In genomic region chr8:93668306-93668705, GRCm38 (mm10) we compare ENCODE assay signal across 14 mouse cellular contexts.
DNase-seq lines count a peak whose midpoint lies in the region; ATAC-seq lines count a peak whose summit lies in the region.
"Had no signal": no experiment of that assay in that cellular context is flagged by ENCODE, and none has a peak within 500 bp of the region (broad histone marks: within the 10 kb centered on the region; RNA-seq: fewer than 3 reads in every experiment).

No protein-coding gene starts in this region.

- no peak overlapping the region for H3K4me2 ChIP-seq in forebrain, embryonic 15.5 days (replicated peaks)
- H3K4me2 ChIP-seq in forebrain, embryonic 12.5 days = no peak overlapping the region
- H3K4me2 ChIP-seq in lung, embryonic 16.5 days (ENCODE audit: low read depth, low read length) = peak overlapping the region; percentile 12; the same call in 1 of the 2 replicates
- H3K4me2 ChIP-seq: liver, embryonic 15.5 days; stomach, embryonic 15.5 days had no signal

- no peak overlapping the region for H3K9ac ChIP-seq in forebrain, embryonic 15.5 days (replicated peaks)
- no peak overlapping the region for H3K9ac ChIP-seq in forebrain, embryonic 12.5 days
- H3K9ac ChIP-seq in lung, embryonic 16.5 days (ENCODE audit: low read length) = no peak overlapping the region
- H3K9ac ChIP-seq: liver, embryonic 15.5 days; stomach, embryonic 15.5 days had no signal

- 37% methylated on average over 7 of the region's 7 CpGs for WGBS in forebrain, embryonic 15.5 days
- 73% methylated on average over 7 of the region's 7 CpGs for WGBS in forebrain, embryonic 12.5 days
- 29% methylated on average over 7 of the region's 7 CpGs for WGBS in lung, embryonic 16.5 days

- no peaks in the 10 kb centered on the region for H3K9me3 ChIP-seq in forebrain, embryonic 15.5 days
- H3K9me3 ChIP-seq in forebrain, embryonic 12.5 days = no peaks in the 10 kb centered on the region
- H3K9me3 ChIP-seq in lung, embryonic 16.5 days (ENCODE audit: control insufficient read depth, low read length) = no peaks in the 10 kb centered on the region
- H3K9me3 ChIP-seq: liver, embryonic 15.5 days; stomach, embryonic 15.5 days had no signal

- no peak overlapping the region for H3K27ac ChIP-seq in forebrain, embryonic 15.5 days (replicated peaks)
- H3K27ac ChIP-seq in forebrain, embryonic 12.5 days = no peak overlapping the region
- peak overlapping the region; percentile 21; the same call in 1 of the 2 replicates for H3K27ac ChIP-seq in lung, embryonic 16.5 days (ENCODE audit: low read length)
- H3K27ac ChIP-seq: liver, embryonic 15.5 days; stomach, embryonic 15.5 days had no signal

- DNase-seq in layer of hippocampus, adult 11-12 months (ENCODE audit: low spot score) = peak; percentile 9
- DNase-seq in layer of hippocampus, adult 9-10 months (ENCODE audit: low spot score) = no peak
- peak; percentile 3 to 13 for DNase-seq in heart, adult 9 months (ENCODE audit: low spot score in 2 of 2)
- no peak for DNase-seq in adrenal gland, adult (ENCODE audit: inconsistent age in 2 of 2, low spot score in 1 of 2)
- DNase-seq in adrenal gland, postnatal 14 days = no peak
- DNase-seq: adrenal gland, postnatal 10 days; cerebellum, adult 9-11 months; right cerebral cortex, adult 18-20 months had no signal

- ATAC-seq in forebrain, embryonic 15.5 days (replicated peaks) = peak; percentile 38; the same call in 1 of the 2 replicates
- no peak for ATAC-seq in forebrain, embryonic 12.5 days (ENCODE audit: low FRiP score)
- ATAC-seq in lung, embryonic 16.5 days (ENCODE audit: low read depth) = peak; percentile 95

- no peak overlapping the region for H3K4me3 ChIP-seq in forebrain, embryonic 15.5 days
- no peak overlapping the region for H3K4me3 ChIP-seq in forebrain, embryonic 12.5 days (replicated peaks)
- no peak overlapping the region for H3K4me3 ChIP-seq in lung, embryonic 16.5 days (ENCODE audit: low read length)
- H3K4me3 ChIP-seq: liver, embryonic 15.5 days; myocyte; stomach, embryonic 15.5 days had no signal

- H3K27me3 ChIP-seq in forebrain, embryonic 15.5 days = no peaks in the 10 kb centered on the region
- no peaks in the 10 kb centered on the region for H3K27me3 ChIP-seq in forebrain, embryonic 12.5 days
- no peaks in the 10 kb centered on the region for H3K27me3 ChIP-seq in lung, embryonic 16.5 days (ENCODE audit: control insufficient read depth, insufficient read depth, low read depth, low read length)
- H3K27me3 ChIP-seq: liver, embryonic 15.5 days; stomach, embryonic 15.5 days had no signal

- no peaks in the 10 kb centered on the region for H3K36me3 ChIP-seq in forebrain, embryonic 15.5 days
- no peaks in the 10 kb centered on the region for H3K36me3 ChIP-seq in forebrain, embryonic 12.5 days (replicated peaks)
- H3K36me3 ChIP-seq in lung, embryonic 16.5 days (ENCODE audit: control insufficient read depth, insufficient read depth, low read length) = no peaks in the 10 kb centered on the region
- H3K36me3 ChIP-seq: liver, embryonic 15.5 days; stomach, embryonic 15.5 days had no signal

- peaks cover 11% of the 10 kb centered on the region for H3K4me1 ChIP-seq in forebrain, embryonic 15.5 days
- H3K4me1 ChIP-seq in forebrain, embryonic 12.5 days = no peaks in the 10 kb centered on the region
- H3K4me1 ChIP-seq in lung, embryonic 16.5 days (replicated peaks; ENCODE audit: control insufficient read depth, insufficient read depth, low read length) = peaks cover 13% of the 10 kb centered on the region
- H3K4me1 ChIP-seq: liver, embryonic 15.5 days had no signal

Comparison
In these comparisons a context has a peak if more than half of its experiments do, and no peak if none do; other contexts are left out.
1. DNase-seq: peak in layer of hippocampus, adult 11-12 months (single experiment) and heart, adult 9 months (2 of 2); none in layer of hippocampus, adult 9-10 months (single experiment), adrenal gland, adult (0 of 2) and adrenal gland, postnatal 14 days (single experiment).